Mouse (Mus musculus): ENCODE measurements at regions not wholly inside any gene's neighbourhood (a gene's known extent, or its start where the extent isn't known, plus 50 kb on each side); places are given as distances from the start of the nearest gene placed in this dataset.

DNA sequence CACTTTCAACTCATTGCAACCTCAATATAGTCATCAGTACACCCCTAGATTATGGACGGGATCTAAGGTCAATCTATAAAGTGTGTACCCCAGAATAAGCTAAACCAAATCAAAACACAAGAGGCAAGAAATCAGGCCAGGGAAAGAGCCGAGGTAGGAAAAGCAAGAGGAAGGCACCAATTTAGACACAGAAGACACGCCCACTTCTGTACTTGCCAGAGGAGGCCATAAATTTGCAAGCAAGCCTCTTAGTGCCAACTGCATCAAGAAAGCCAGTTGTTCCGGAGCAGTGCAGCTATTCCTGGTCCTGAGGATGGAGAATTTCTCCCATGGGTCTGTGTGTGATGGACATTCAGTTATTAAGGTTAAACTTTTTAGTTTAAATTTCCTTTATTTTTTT lies 179.7 kb upstream of the Smlr1 start:
- Histone ChIP-seq H3K27ac (ENCODE audit: low read length) (no peak overlapping the region), H3K4me2 (ENCODE audit: low read depth, low read length) (no peak overlapping the region), H3K9me3 (ENCODE audit: control insufficient read depth, low read length) (no peaks in the 10 kb centered on the region), H3K4me1 (ENCODE audit: control insufficient read depth, insufficient read depth, low read length) (no peaks in the 10 kb centered on the region), H3K9ac (ENCODE audit: low read depth, low read length) (no peak overlapping the region), H3K27me3 (replicated peaks; ENCODE audit: control insufficient read depth, insufficient read depth, low read length) (no peaks in the 10 kb centered on the region), H3K36me3 (ENCODE audit: control insufficient read depth, insufficient read depth, low read length) (no peaks in the 10 kb centered on the region), H3K4me3 (ENCODE audit: low read length) (no peak overlapping the region)
- ATAC-seq: no peak
- WGBS: 62% methylated on average over 4 of the region's 4 CpGs

DNA sequence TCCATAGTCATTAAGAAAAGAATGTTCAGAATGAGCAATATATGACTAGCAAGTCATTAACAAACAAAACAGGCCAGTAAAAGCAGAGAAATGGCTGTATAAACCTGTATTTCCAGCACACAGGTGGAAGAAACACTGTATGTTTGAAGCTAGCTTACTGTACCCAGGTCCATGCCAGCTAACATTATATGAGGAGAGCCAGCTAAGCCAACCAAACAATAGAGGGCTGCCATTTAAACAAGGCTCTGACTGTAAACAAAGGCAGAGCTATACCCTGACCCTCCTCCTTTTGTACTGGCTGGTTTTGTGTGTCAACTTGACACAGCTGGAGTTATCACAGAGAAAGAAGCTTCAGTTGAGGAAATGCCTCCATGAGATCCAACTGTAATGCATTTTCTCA lies 178.6 kb upstream of the Smlr1 start:
- H3K27me3 ChIP-seq (replicated peaks; ENCODE audit: control insufficient read depth, insufficient read depth, low read length): no peaks in the 10 kb centered on the region
- no peak overlapping the region for H3K4me3 ChIP-seq (ENCODE audit: low read length)
- H3K9me3 ChIP-seq (ENCODE audit: control insufficient read depth, low read length): no peaks in the 10 kb centered on the region
- H3K4me1 ChIP-seq (ENCODE audit: control insufficient read depth, insufficient read depth, low read length): no peaks in the 10 kb centered on the region
- no peak overlapping the region for H3K9ac ChIP-seq (ENCODE audit: low read depth, low read length)
- no peak overlapping the region for H3K27ac ChIP-seq (ENCODE audit: low read length)
- no peak for ATAC-seq
- no peaks in the 10 kb centered on the region for H3K36me3 ChIP-seq (ENCODE audit: control insufficient read depth, insufficient read depth, low read length)
- H3K4me2 ChIP-seq (ENCODE audit: low read depth, low read length): no peak overlapping the region

DNA sequence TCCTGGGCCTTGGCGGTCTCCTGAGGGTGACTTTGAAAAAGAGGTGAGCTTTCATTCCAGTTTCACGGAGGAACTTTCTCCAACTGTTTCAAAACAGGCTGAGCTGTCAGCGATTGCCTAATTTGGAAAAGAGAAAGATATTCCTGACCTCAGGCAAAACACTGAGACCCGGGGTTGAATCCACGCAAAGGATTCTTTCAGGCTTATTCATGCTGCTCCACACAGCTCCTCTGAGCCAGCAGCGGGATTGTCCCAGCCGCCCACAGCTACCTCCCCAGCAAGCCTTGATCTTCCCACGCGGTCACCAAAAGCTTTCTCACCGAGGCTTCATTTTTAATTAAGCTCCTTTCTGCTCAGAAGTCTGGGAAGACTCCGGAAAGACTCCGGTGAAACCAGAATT lies 178.0 kb upstream of the Smlr1 start:
- Histone ChIP-seq H3K9ac (ENCODE audit: low read depth, low read length) (no peak overlapping the region), H3K4me3 (ENCODE audit: low read length) (no peak overlapping the region), H3K9me3 (ENCODE audit: control insufficient read depth, low read length) (no peaks in the 10 kb centered on the region), H3K36me3 (ENCODE audit: control insufficient read depth, insufficient read depth, low read length) (no peaks in the 10 kb centered on the region), H3K27ac (ENCODE audit: low read length) (no peak overlapping the region), H3K4me2 (ENCODE audit: low read depth, low read length) (no peak overlapping the region), H3K4me1 (ENCODE audit: control insufficient read depth, insufficient read depth, low read length) (no peaks in the 10 kb centered on the region), H3K27me3 (replicated peaks; ENCODE audit: control insufficient read depth, insufficient read depth, low read length) (no peaks in the 10 kb centered on the region)
- no peak for ATAC-seq
- WGBS: 78% methylated on average over 12 of the region's 12 CpGs

DNA sequence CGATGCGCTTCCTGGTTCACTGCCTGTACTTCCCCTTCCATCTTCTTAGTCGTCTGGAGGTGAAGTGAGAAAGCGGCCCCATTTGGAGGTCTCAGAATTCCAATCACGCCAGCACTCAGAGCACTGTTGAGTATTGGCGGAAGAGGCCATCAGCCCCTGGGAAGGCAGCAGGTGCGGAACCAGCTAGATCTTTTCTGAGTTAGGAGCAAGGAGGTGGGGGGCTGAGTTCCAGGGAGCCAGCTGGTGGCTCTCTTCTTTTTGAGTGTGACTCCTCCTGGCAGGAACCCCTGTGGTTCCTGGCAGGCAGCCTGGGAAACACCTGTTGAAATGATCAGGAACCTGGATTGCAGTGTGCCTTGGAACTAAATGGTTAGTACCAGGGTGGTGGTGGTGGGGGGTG lies 171.9 kb upstream of the Smlr1 start:
- no peak overlapping the region for H3K4me3 ChIP-seq (ENCODE audit: low read length)
- 45% methylated on average over 7 of the region's 7 CpGs for WGBS
- H3K4me2 ChIP-seq (ENCODE audit: low read depth, low read length): no peak overlapping the region
- H3K4me1 ChIP-seq (ENCODE audit: control insufficient read depth, insufficient read depth, low read length): no peaks in the 10 kb centered on the region
- no peak overlapping the region for H3K9ac ChIP-seq (ENCODE audit: low read depth, low read length)
- no peak for ATAC-seq
- H3K36me3 ChIP-seq (ENCODE audit: control insufficient read depth, insufficient read depth, low read length): no peaks in the 10 kb centered on the region
- H3K27ac ChIP-seq (ENCODE audit: low read length): no peak overlapping the region
- no peaks in the 10 kb centered on the region for H3K27me3 ChIP-seq (replicated peaks; ENCODE audit: control insufficient read depth, insufficient read depth, low read length)
- no peaks in the 10 kb centered on the region for H3K9me3 ChIP-seq (ENCODE audit: control insufficient read depth, low read length)

DNA sequence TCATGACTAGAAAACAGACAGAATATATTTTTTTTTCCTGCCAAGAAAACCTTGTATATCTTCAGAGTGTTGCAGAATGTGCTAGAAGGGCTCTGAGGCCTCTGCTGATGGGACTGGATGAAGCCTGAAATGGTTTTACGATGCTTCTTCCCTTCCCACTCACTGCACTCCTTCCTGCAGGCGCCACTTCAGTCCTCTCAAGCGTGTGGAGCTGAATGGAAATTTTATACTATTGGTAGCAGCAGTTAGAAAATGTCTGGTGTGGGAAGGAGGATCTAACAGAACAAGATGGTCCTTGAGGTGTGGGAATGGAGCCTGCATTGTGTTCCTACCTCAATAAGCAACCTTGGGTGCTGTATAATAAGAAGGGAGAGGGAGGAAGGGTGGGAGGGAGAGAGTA lies 166.1 kb upstream of the Smlr1 start:
- H3K9me3 ChIP-seq (ENCODE audit: control insufficient read depth, low read length): no peaks in the 10 kb centered on the region
- no peak overlapping the region for H3K9ac ChIP-seq (ENCODE audit: low read depth, low read length)
- H3K27me3 ChIP-seq (replicated peaks; ENCODE audit: control insufficient read depth, insufficient read depth, low read length): no peaks in the 10 kb centered on the region
- no peak overlapping the region for H3K4me3 ChIP-seq (ENCODE audit: low read length)
- H3K4me1 ChIP-seq (ENCODE audit: control insufficient read depth, insufficient read depth, low read length): no peaks in the 10 kb centered on the region
- no peaks in the 10 kb centered on the region for H3K36me3 ChIP-seq (ENCODE audit: control insufficient read depth, insufficient read depth, low read length)
- H3K27ac ChIP-seq (ENCODE audit: low read length): no peak overlapping the region
- H3K4me2 ChIP-seq (ENCODE audit: low read depth, low read length): no peak overlapping the region
- 89% methylated on average over 3 of the region's 3 CpGs for WGBS
- no peak for ATAC-seq

DNA sequence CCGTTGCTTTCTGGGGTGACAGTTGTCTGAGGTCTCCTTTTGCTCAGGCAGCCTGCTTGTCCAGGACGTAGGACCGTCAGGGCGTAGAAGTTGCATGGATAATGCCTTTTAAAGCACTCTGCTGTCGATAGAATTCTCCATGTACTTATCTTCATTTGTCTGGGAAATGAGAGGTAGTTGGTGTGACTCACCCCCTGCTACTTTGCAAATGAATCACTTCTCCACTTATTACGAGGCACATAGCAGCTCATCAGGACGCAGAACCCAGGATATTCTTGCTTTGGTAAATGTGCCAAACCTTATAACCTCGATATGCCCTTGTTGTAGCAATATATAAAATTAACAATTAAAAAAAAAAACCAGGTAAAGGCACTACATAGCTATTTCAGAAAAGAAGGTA lies 159.7 kb upstream of the Smlr1 start:
- Histone ChIP-seq H3K9me3 (ENCODE audit: control insufficient read depth, low read length) (no peaks in the 10 kb centered on the region), H3K4me1 (ENCODE audit: control insufficient read depth, insufficient read depth, low read length) (no peaks in the 10 kb centered on the region), H3K27ac (ENCODE audit: low read length) (no peak overlapping the region), H3K9ac (ENCODE audit: low read depth, low read length) (no peak overlapping the region), H3K4me2 (ENCODE audit: low read depth, low read length) (no peak overlapping the region), H3K4me3 (ENCODE audit: low read length) (no peak overlapping the region), H3K36me3 (ENCODE audit: control insufficient read depth, insufficient read depth, low read length) (no peaks in the 10 kb centered on the region), H3K27me3 (replicated peaks; ENCODE audit: control insufficient read depth, insufficient read depth, low read length) (no peaks in the 10 kb centered on the region)
- WGBS: 78% methylated on average over 8 of the region's 8 CpGs
- no peak for ATAC-seq

DNA sequence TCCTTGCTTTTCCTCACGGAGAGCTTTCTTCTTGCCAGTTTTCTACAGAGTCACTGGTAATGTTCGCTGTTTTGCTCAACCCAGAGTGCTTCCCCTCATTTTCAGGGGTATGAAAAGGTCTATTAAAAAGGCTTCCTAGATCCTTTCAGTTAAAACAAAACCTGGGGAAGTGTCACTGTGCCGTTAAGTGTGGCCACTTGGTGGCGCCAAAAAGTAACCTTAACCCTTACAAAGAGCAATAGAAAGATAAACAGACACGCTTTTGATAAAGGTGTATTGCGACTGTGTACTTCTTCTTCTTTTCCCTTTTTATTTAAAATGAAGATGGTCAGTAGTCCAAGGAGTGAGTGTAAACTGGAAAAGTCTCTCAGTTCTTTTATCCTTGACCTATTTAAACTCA lies 145.2 kb upstream of the Smlr1 start:
- ATAC-seq: no peak
- WGBS: 9% methylated on average over 6 of the region's 6 CpGs

DNA sequence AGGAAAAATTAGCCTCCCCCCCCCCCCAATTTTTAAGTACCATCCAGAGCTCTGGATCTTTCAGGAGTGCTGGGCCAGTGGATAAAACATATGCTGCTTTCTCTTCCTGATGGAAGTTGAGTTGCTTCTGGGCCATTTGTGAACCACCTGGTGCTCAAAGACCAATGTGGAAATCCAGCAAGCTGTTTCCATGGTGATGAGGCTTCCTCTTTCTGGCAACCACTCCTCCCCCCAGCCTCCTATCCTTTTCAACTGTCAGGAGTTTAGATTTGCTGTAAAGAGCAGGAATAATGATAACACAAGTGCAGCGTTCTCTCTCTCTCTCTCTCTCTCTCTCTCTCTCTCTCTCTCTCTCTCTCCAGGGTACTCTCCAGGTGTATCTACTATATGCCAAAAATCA lies 141.8 kb upstream of the Smlr1 start:
- Histone ChIP-seq H3K9ac (ENCODE audit: low read depth, low read length) (no peak overlapping the region), H3K9me3 (ENCODE audit: control insufficient read depth, low read length) (no peaks in the 10 kb centered on the region), H3K27me3 (replicated peaks; ENCODE audit: control insufficient read depth, insufficient read depth, low read length) (no peaks in the 10 kb centered on the region), H3K27ac (ENCODE audit: low read length) (no peak overlapping the region), H3K4me1 (ENCODE audit: control insufficient read depth, insufficient read depth, low read length) (0 out of 2 replicates have a peak, but pooled peaks cover 6% of the 10 kb centered on the region), H3K4me2 (ENCODE audit: low read depth, low read length) (no peak overlapping the region), H3K36me3 (ENCODE audit: control insufficient read depth, insufficient read depth, low read length) (no peaks in the 10 kb centered on the region), H3K4me3 (ENCODE audit: low read length) (no peak overlapping the region)
- ATAC-seq: no peak
- 38% methylated on average over 1 of the region's 1 CpGs for WGBS

More for the DNA sequence above, 145.2 kb upstream of the Smlr1 start:
- Histone ChIP-seq H3K4me2 (ENCODE audit: low read depth, low read length) (no peak overlapping the region), H3K9ac (ENCODE audit: low read depth, low read length) (no peak overlapping the region), H3K36me3 (ENCODE audit: control insufficient read depth, insufficient read depth, low read length) (no peaks in the 10 kb centered on the region), H3K27me3 (replicated peaks; ENCODE audit: control insufficient read depth, insufficient read depth, low read length) (no peaks in the 10 kb centered on the region), H3K9me3 (ENCODE audit: control insufficient read depth, low read length) (no peaks in the 10 kb centered on the region), H3K4me3 (ENCODE audit: low read length) (no peak overlapping the region), H3K27ac (ENCODE audit: low read length) (no peak overlapping the region), H3K4me1 (ENCODE audit: control insufficient read depth, insufficient read depth, low read length) (no peaks in the 10 kb centered on the region)

DNA sequence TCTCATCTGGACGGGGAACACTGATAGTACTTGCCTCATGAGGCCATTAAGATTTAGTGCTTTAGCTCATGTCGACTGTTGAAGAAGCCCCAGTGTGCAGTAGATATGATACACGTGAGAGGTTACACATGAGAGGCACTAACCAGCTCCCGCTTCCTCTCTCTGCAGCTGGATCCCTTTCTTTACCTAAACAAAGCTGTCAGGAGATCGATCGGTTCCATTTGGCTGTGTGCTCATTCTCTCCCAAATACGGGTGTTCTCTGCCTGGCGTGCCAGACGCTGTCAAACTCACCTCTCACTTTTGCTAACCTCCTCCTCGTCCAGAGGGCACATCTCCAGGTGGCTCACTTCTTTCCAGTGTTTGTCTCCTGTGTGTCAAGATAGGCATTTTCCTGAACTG lies 139.3 kb upstream of the Smlr1 start:
- WGBS: 47% methylated on average over 10 of the region's 10 CpGs
- H3K27ac ChIP-seq (ENCODE audit: low read length): no peak overlapping the region

DNA sequence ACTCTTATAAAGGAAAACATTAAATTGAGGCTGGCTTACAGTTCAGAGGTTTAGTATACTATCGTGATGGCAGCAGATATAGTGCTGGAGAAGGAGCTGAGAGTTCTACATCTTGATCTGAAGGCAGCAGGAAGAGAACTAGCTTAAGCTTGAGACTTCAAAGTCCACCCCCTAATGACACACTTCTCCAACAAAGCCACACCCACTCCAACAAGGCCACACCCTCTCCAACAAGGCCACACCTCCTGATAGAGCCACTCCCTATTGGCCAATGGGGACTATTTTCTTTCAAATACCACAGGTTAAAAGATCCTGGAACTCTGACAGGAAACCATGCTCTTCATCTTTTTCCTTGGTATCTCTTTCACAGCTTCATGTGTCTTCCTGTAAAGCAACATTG lies 134.0 kb upstream of the Smlr1 start:
- H3K36me3 ChIP-seq (ENCODE audit: control insufficient read depth, insufficient read depth, low read length): no peaks in the 10 kb centered on the region
- H3K9ac ChIP-seq (ENCODE audit: low read depth, low read length): no peak overlapping the region
- no peak for ATAC-seq
- H3K4me2 ChIP-seq (ENCODE audit: low read depth, low read length): no peak overlapping the region
- no peaks in the 10 kb centered on the region for H3K27me3 ChIP-seq (replicated peaks; ENCODE audit: control insufficient read depth, insufficient read depth, low read length)
- H3K4me1 ChIP-seq (ENCODE audit: control insufficient read depth, insufficient read depth, low read length): 0 out of 2 replicates have a peak, but pooled peaks cover 2% of the 10 kb centered on the region
- H3K4me3 ChIP-seq (ENCODE audit: low read length): no peak overlapping the region
- no peak overlapping the region for H3K27ac ChIP-seq (ENCODE audit: low read length)
- 94% methylated on average over 1 of the region's 1 CpGs for WGBS
- no peaks in the 10 kb centered on the region for H3K9me3 ChIP-seq (ENCODE audit: control insufficient read depth, low read length)

More for the DNA sequence above, 139.3 kb upstream of the Smlr1 start:
- Histone ChIP-seq H3K9ac (ENCODE audit: low read depth, low read length) (no peak overlapping the region), H3K36me3 (ENCODE audit: control insufficient read depth, insufficient read depth, low read length) (no peaks in the 10 kb centered on the region), H3K9me3 (ENCODE audit: control insufficient read depth, low read length) (no peaks in the 10 kb centered on the region), H3K27me3 (replicated peaks; ENCODE audit: control insufficient read depth, insufficient read depth, low read length) (no peaks in the 10 kb centered on the region), H3K4me1 (ENCODE audit: control insufficient read depth, insufficient read depth, low read length) (0 out of 2 replicates have a peak, but pooled peaks cover 6% of the 10 kb centered on the region), H3K4me3 (ENCODE audit: low read length) (no peak overlapping the region), H3K4me2 (ENCODE audit: low read depth, low read length) (no peak overlapping the region)
- no peak for ATAC-seq
